Mouse (Mus musculus): Measurements from ENCODE around the gene Cmss1. TPM values are rescaled to one million over a fixed set of nuclear protein-coding genes. Genes with fewer than 3 reads are reported as not detected.

The Cmss1 gene
- polyA plus RNA-seq, 1 experiment from 2014 or later, result 48.3 TPM

GRCm38 (mm10) chr16:57362679-57363401, 243.8 kb downstream of the Cmss1 start:
- Histone ChIP-seq H3K9me3 (replicated peaks) (no peaks in the 10 kb centered on the region), H3K36me3 (no peaks in the 10 kb centered on the region), H3K9ac (no peak overlapping the region), H3K27ac (replicated peaks) (0 out of 2 replicates have a peak overlapping the region, but pooled peaks have one; percentile 23), H3K27me3 (no peaks in the 10 kb centered on the region), H3K4me2 (replicated peaks) (peak overlapping the region; percentile 34), H3K4me3 (replicated peaks) (peak overlapping the region; percentile 11; the same call in 1 of the 2 replicates), H3K4me1 (peaks cover 18% of the 10 kb centered on the region)
- ATAC-seq (ENCODE audit: insufficient number of reproducible peaks, low FRiP score, low TSS enrichment, low read depth), result peak; percentile 52; the same call in 1 of the 2 replicates
- 35% methylated on average over 18 of the region's 18 CpGs for WGBS

GRCm38 (mm10) chr16:57360785-57361184, 245.9 kb downstream of the Cmss1 start:
- no peaks in the 10 kb centered on the region for H3K9me3 ChIP-seq (replicated peaks)
- H3K4me3 ChIP-seq (replicated peaks), result no peak overlapping the region

GRCm38 (mm10) chr16:57359251-57359650, 247.4 kb downstream of the Cmss1 start:
- WGBS, result 87% methylated on average over 10 of the region's 10 CpGs
- Histone ChIP-seq H3K9ac (no peak overlapping the region), H3K4me1 (peaks cover 12% of the 10 kb centered on the region; the same call in 1 of the 2 replicates), H3K27ac (replicated peaks) (no peak overlapping the region), H3K4me2 (replicated peaks) (no peak overlapping the region), H3K4me3 (replicated peaks) (no peak overlapping the region), H3K27me3 (no peaks in the 10 kb centered on the region), H3K9me3 (replicated peaks) (no peaks in the 10 kb centered on the region), H3K36me3 (no peaks in the 10 kb centered on the region)
- ATAC-seq (ENCODE audit: insufficient number of reproducible peaks, low FRiP score, low TSS enrichment, low read depth), result no peak

More at GRCm38 (mm10) chr16:57360785-57361184, 245.9 kb downstream of the Cmss1 start:
- WGBS, result 96% methylated on average over 3 of the region's 3 CpGs
- H3K36me3 ChIP-seq, result no peaks in the 10 kb centered on the region
- no peaks in the 10 kb centered on the region for H3K27me3 ChIP-seq
- no peak overlapping the region for H3K9ac ChIP-seq
- no peak for ATAC-seq (ENCODE audit: insufficient number of reproducible peaks, low FRiP score, low TSS enrichment, low read depth)
- peaks cover 12% of the 10 kb centered on the region; the same call in 1 of the 2 replicates for H3K4me1 ChIP-seq
- no peak overlapping the region for H3K4me2 ChIP-seq (replicated peaks)
- H3K27ac ChIP-seq (replicated peaks), result no peak overlapping the region

GRCm38 (mm10) chr16:57357011-57357410, 249.7 kb downstream of the Cmss1 start:
- ATAC-seq (ENCODE audit: insufficient number of reproducible peaks, low FRiP score, low TSS enrichment, low read depth), result no peak
- Histone ChIP-seq H3K27ac (replicated peaks) (no peak overlapping the region), H3K27me3 (no peaks in the 10 kb centered on the region), H3K4me3 (replicated peaks) (no peak overlapping the region), H3K9me3 (replicated peaks) (no peaks in the 10 kb centered on the region), H3K4me2 (replicated peaks) (no peak overlapping the region), H3K36me3 (no peaks in the 10 kb centered on the region), H3K4me1 (no peaks in the 10 kb centered on the region), H3K9ac (no peak overlapping the region)
- WGBS, result 75% methylated on average over 6 of the region's 6 CpGs

- no peaks in the 10 kb centered on the region for H3K4me1 ChIP-seq
- 69% methylated on average over 6 of the region's 6 CpGs for WGBS
- no peak for ATAC-seq (ENCODE audit: insufficient number of reproducible peaks, low FRiP score, low TSS enrichment, low read depth)
These were observed 250.2 kb downstream of the Cmss1 start for GRCm38 (mm10) chr16:57356454-57356853.

GRCm38 (mm10) chr16:57353932-57354331, 252.7 kb downstream of the Cmss1 start:
- H3K36me3 ChIP-seq, result no peaks in the 10 kb centered on the region
- H3K4me2 ChIP-seq (replicated peaks), result no peak overlapping the region
- no peak overlapping the region for H3K27ac ChIP-seq (replicated peaks)
- no peak overlapping the region for H3K4me3 ChIP-seq (replicated peaks)
- ATAC-seq (ENCODE audit: insufficient number of reproducible peaks, low FRiP score, low TSS enrichment, low read depth), result no peak
- 51% methylated on average over 6 of the region's 6 CpGs for WGBS
- H3K27me3 ChIP-seq, result no peaks in the 10 kb centered on the region
- no peaks in the 10 kb centered on the region for H3K9me3 ChIP-seq (replicated peaks)
- no peaks in the 10 kb centered on the region for H3K4me1 ChIP-seq
- no peak overlapping the region for H3K9ac ChIP-seq

More at GRCm38 (mm10) chr16:57356454-57356853, 250.2 kb downstream of the Cmss1 start:
- H3K4me3 ChIP-seq (replicated peaks), result no peak overlapping the region
- H3K36me3 ChIP-seq, result no peaks in the 10 kb centered on the region
- H3K27me3 ChIP-seq, result no peaks in the 10 kb centered on the region
- H3K9me3 ChIP-seq (replicated peaks), result no peaks in the 10 kb centered on the region
- no peak overlapping the region for H3K9ac ChIP-seq
- no peak overlapping the region for H3K4me2 ChIP-seq (replicated peaks)
- no peak overlapping the region for H3K27ac ChIP-seq (replicated peaks)

GRCm38 (mm10) chr16:57353166-57353721, 253.4 kb downstream of the Cmss1 start:
- H3K4me2 ChIP-seq (replicated peaks), result no peak overlapping the region
- no peaks in the 10 kb centered on the region for H3K36me3 ChIP-seq
- no peak overlapping the region for H3K27ac ChIP-seq (replicated peaks)
- 72% methylated on average over 11 of the region's 11 CpGs for WGBS
- no peaks in the 10 kb centered on the region for H3K27me3 ChIP-seq
- H3K9me3 ChIP-seq (replicated peaks), result no peaks in the 10 kb centered on the region
- H3K4me1 ChIP-seq, result no peaks in the 10 kb centered on the region
- no peak overlapping the region for H3K9ac ChIP-seq
- ATAC-seq (ENCODE audit: insufficient number of reproducible peaks, low FRiP score, low TSS enrichment, low read depth), result no peak
- H3K4me3 ChIP-seq (replicated peaks), result no peak overlapping the region

GRCm38 (mm10) chr16:57352751-57353150, 253.9 kb downstream of the Cmss1 start, which contains the start of gene Filip1l:
Filip1l (plus strand) TSS chr16:57353093.
- Histone ChIP-seq H3K4me3 (replicated peaks) (no peak within 1 kb of the TSS), H3K4me1 (no peaks in the 10 kb centered on the region), H3K27ac (replicated peaks) (no peak within 1 kb of the TSS), H3K4me2 (replicated peaks) (no peak within 1 kb of the TSS), H3K9ac (no peak within 1 kb of the TSS), H3K36me3 (no peaks in the 10 kb centered on the region), H3K9me3 (replicated peaks) (no peaks in the 10 kb centered on the region), H3K27me3 (no peaks in the 10 kb centered on the region)
- 58% methylated on average over 6 of the region's 6 CpGs for WGBS
- ATAC-seq (ENCODE audit: insufficient number of reproducible peaks, low FRiP score, low TSS enrichment, low read depth), result no peak

GRCm38 (mm10) chr16:57349689-57350088, 257.0 kb downstream of the Cmss1 start:
- WGBS, result 33% methylated on average over 3 of the region's 3 CpGs
- no peak overlapping the region for H3K27ac ChIP-seq (replicated peaks)
- no peak for ATAC-seq (ENCODE audit: insufficient number of reproducible peaks, low FRiP score, low TSS enrichment, low read depth)
- H3K4me2 ChIP-seq (replicated peaks), result no peak overlapping the region
- no peaks in the 10 kb centered on the region for H3K9me3 ChIP-seq (replicated peaks)
- H3K27me3 ChIP-seq, result no peaks in the 10 kb centered on the region
- H3K9ac ChIP-seq, result no peak overlapping the region
- H3K36me3 ChIP-seq, result no peaks in the 10 kb centered on the region
- H3K4me1 ChIP-seq, result no peaks in the 10 kb centered on the region
- no peak overlapping the region for H3K4me3 ChIP-seq (replicated peaks)

- H3K27me3 ChIP-seq, result no peaks in the 10 kb centered on the region
- H3K4me1 ChIP-seq, result no peaks in the 10 kb centered on the region
- no peak overlapping the region for H3K4me3 ChIP-seq (replicated peaks)
- H3K9me3 ChIP-seq (replicated peaks), result no peaks in the 10 kb centered on the region
- 70% methylated on average over 3 of the region's 3 CpGs for WGBS
- ATAC-seq (ENCODE audit: insufficient number of reproducible peaks, low FRiP score, low TSS enrichment, low read depth), result no peak
- no peak overlapping the region for H3K9ac ChIP-seq
- no peak overlapping the region for H3K4me2 ChIP-seq (replicated peaks)
- no peak overlapping the region for H3K27ac ChIP-seq (replicated peaks)
- no peaks in the 10 kb centered on the region for H3K36me3 ChIP-seq
These were observed 257.6 kb downstream of the Cmss1 start for GRCm38 (mm10) chr16:57349039-57349438.

- H3K27me3 ChIP-seq, result no peaks in the 10 kb centered on the region
- H3K4me3 ChIP-seq (replicated peaks), result no peak overlapping the region
- 88% methylated on average over 3 of the region's 3 CpGs for WGBS
These were observed 260.4 kb downstream of the Cmss1 start for GRCm38 (mm10) chr16:57346258-57346657.

GRCm38 (mm10) chr16:57340613-57340898, 266.1 kb downstream of the Cmss1 start:
- ATAC-seq (ENCODE audit: insufficient number of reproducible peaks, low FRiP score, low TSS enrichment, low read depth), result no peak
- Histone ChIP-seq H3K36me3 (no peaks in the 10 kb centered on the region), H3K4me1 (peaks cover 22% of the 10 kb centered on the region), H3K9me3 (replicated peaks) (no peaks in the 10 kb centered on the region), H3K27ac (replicated peaks) (peak overlapping the region; percentile 55), H3K27me3 (no peaks in the 10 kb centered on the region), H3K4me3 (replicated peaks) (no peak overlapping the region), H3K9ac (no peak overlapping the region), H3K4me2 (replicated peaks) (no peak overlapping the region)
- 31% methylated on average over 5 of the region's 5 CpGs for WGBS

More at GRCm38 (mm10) chr16:57346258-57346657, 260.4 kb downstream of the Cmss1 start:
- H3K27ac ChIP-seq (replicated peaks), result no peak overlapping the region
- H3K36me3 ChIP-seq, result no peaks in the 10 kb centered on the region
- no peak for ATAC-seq (ENCODE audit: insufficient number of reproducible peaks, low FRiP score, low TSS enrichment, low read depth)
- no peaks in the 10 kb centered on the region for H3K9me3 ChIP-seq (replicated peaks)
- no peak overlapping the region for H3K9ac ChIP-seq
- H3K4me1 ChIP-seq, result no peaks in the 10 kb centered on the region
- H3K4me2 ChIP-seq (replicated peaks), result no peak overlapping the region

Data from embryonic facial prominence, embryonic 15.5 days (tissue).